Mouse (Mus musculus): ENCODE measurements at regions not wholly inside any gene's neighbourhood (a gene's known extent, or its start where the extent isn't known, plus 50 kb on each side); places are given as distances from the start of the nearest gene placed in this dataset.

- WGBS: 72% methylated on average over 2 of the region's 2 CpGs
- ATAC-seq: no peak
- no peaks in the 10 kb centered on the region for H3K27me3 ChIP-seq (replicated peaks; ENCODE audit: control insufficient read depth, insufficient read depth, low read length)
Measured at GRCm38 (mm10) chr10:51278195-51278594, 202.2 kb upstream of the Gm49339 start.

GRCm38 (mm10) chr10:51282451-51282850, 198.0 kb upstream of the Gm49339 start:
- H3K4me1 ChIP-seq (replicated peaks; ENCODE audit: control insufficient read depth, insufficient read depth, low read length): no peaks in the 10 kb centered on the region
- no peak overlapping the region for H3K9ac ChIP-seq (replicated peaks; ENCODE audit: low read depth, low read length)
- no peak for ATAC-seq
- no peak overlapping the region for H3K4me3 ChIP-seq (replicated peaks; ENCODE audit: low read length)
- H3K27ac ChIP-seq (ENCODE audit: low read length): no peak overlapping the region
- H3K36me3 ChIP-seq (ENCODE audit: control insufficient read depth, insufficient read depth): no peaks in the 10 kb centered on the region
- H3K9me3 ChIP-seq (ENCODE audit: control insufficient read depth, low read length): no peaks in the 10 kb centered on the region
- 14% methylated on average over 1 of the region's 1 CpGs for WGBS
- no peak overlapping the region for H3K4me2 ChIP-seq (ENCODE audit: low read length)
- H3K27me3 ChIP-seq (replicated peaks; ENCODE audit: control insufficient read depth, insufficient read depth, low read length): no peaks in the 10 kb centered on the region

More at GRCm38 (mm10) chr10:51278195-51278594, 202.2 kb upstream of the Gm49339 start:
- Histone ChIP-seq H3K9ac (replicated peaks; ENCODE audit: low read depth, low read length) (no peak overlapping the region), H3K9me3 (ENCODE audit: control insufficient read depth, low read length) (no peaks in the 10 kb centered on the region), H3K36me3 (ENCODE audit: control insufficient read depth, insufficient read depth) (no peaks in the 10 kb centered on the region), H3K4me2 (ENCODE audit: low read length) (no peak overlapping the region), H3K27ac (ENCODE audit: low read length) (no peak overlapping the region), H3K4me1 (replicated peaks; ENCODE audit: control insufficient read depth, insufficient read depth, low read length) (no peaks in the 10 kb centered on the region), H3K4me3 (replicated peaks; ENCODE audit: low read length) (no peak overlapping the region)

GRCm38 (mm10) chr10:51284538-51284937, 195.9 kb upstream of the Gm49339 start:
- H3K4me3 ChIP-seq (replicated peaks; ENCODE audit: low read length): no peak overlapping the region
- H3K36me3 ChIP-seq (ENCODE audit: control insufficient read depth, insufficient read depth): no peaks in the 10 kb centered on the region
- H3K9me3 ChIP-seq (ENCODE audit: control insufficient read depth, low read length): no peaks in the 10 kb centered on the region
- no peak overlapping the region for H3K9ac ChIP-seq (replicated peaks; ENCODE audit: low read depth, low read length)
- no peaks in the 10 kb centered on the region for H3K4me1 ChIP-seq (replicated peaks; ENCODE audit: control insufficient read depth, insufficient read depth, low read length)
- no peak; the same call in 1 of the 2 replicates for ATAC-seq
- no peak overlapping the region for H3K4me2 ChIP-seq (ENCODE audit: low read length)
- no peak overlapping the region for H3K27ac ChIP-seq (ENCODE audit: low read length)
- H3K27me3 ChIP-seq (replicated peaks; ENCODE audit: control insufficient read depth, insufficient read depth, low read length): no peaks in the 10 kb centered on the region

GRCm38 (mm10) chr10:51287852-51288251, 192.6 kb upstream of the Gm49339 start:
- Histone ChIP-seq H3K4me1 (replicated peaks; ENCODE audit: control insufficient read depth, insufficient read depth, low read length) (no peaks in the 10 kb centered on the region), H3K4me3 (replicated peaks; ENCODE audit: low read length) (no peak overlapping the region), H3K9me3 (ENCODE audit: control insufficient read depth, low read length) (no peaks in the 10 kb centered on the region), H3K9ac (replicated peaks; ENCODE audit: low read depth, low read length) (no peak overlapping the region), H3K27ac (ENCODE audit: low read length) (no peak overlapping the region), H3K27me3 (replicated peaks; ENCODE audit: control insufficient read depth, insufficient read depth, low read length) (no peaks in the 10 kb centered on the region), H3K36me3 (ENCODE audit: control insufficient read depth, insufficient read depth) (no peaks in the 10 kb centered on the region), H3K4me2 (ENCODE audit: low read length) (no peak overlapping the region)
- 55% methylated on average over 4 of the region's 4 CpGs for WGBS
- no peak for ATAC-seq

- WGBS: 31% methylated on average over 5 of the region's 5 CpGs
- Histone ChIP-seq H3K27ac (ENCODE audit: low read length) (no peak overlapping the region), H3K27me3 (replicated peaks; ENCODE audit: control insufficient read depth, insufficient read depth, low read length) (no peaks in the 10 kb centered on the region), H3K4me2 (ENCODE audit: low read length) (no peak overlapping the region), H3K4me3 (replicated peaks; ENCODE audit: low read length) (no peak overlapping the region), H3K4me1 (replicated peaks; ENCODE audit: control insufficient read depth, insufficient read depth, low read length) (no peaks in the 10 kb centered on the region), H3K9ac (replicated peaks; ENCODE audit: low read depth, low read length) (no peak overlapping the region), H3K36me3 (ENCODE audit: control insufficient read depth, insufficient read depth) (no peaks in the 10 kb centered on the region), H3K9me3 (ENCODE audit: control insufficient read depth, low read length) (no peaks in the 10 kb centered on the region)
- ATAC-seq: peak; percentile 95
Measured at GRCm38 (mm10) chr10:51291412-51292207, 188.8 kb upstream of the Gm49339 start.

- Histone ChIP-seq H3K4me3 (replicated peaks; ENCODE audit: low read length) (no peak overlapping the region), H3K27me3 (replicated peaks; ENCODE audit: control insufficient read depth, insufficient read depth, low read length) (no peaks in the 10 kb centered on the region), H3K36me3 (ENCODE audit: control insufficient read depth, insufficient read depth) (no peaks in the 10 kb centered on the region), H3K9me3 (ENCODE audit: control insufficient read depth, low read length) (no peaks in the 10 kb centered on the region), H3K4me1 (replicated peaks; ENCODE audit: control insufficient read depth, insufficient read depth, low read length) (no peaks in the 10 kb centered on the region), H3K4me2 (ENCODE audit: low read length) (no peak overlapping the region), H3K9ac (replicated peaks; ENCODE audit: low read depth, low read length) (no peak overlapping the region), H3K27ac (ENCODE audit: low read length) (no peak overlapping the region)
- ATAC-seq: no peak
Measured at GRCm38 (mm10) chr10:51312814-51313213, 167.6 kb upstream of the Gm49339 start.

GRCm38 (mm10) chr10:51320207-51320606, 160.2 kb upstream of the Gm49339 start:
- H3K4me3 ChIP-seq (replicated peaks; ENCODE audit: low read length): no peak overlapping the region
- WGBS: 70% methylated on average over 2 of the region's 2 CpGs
- H3K27ac ChIP-seq (ENCODE audit: low read length): no peak overlapping the region
- no peaks in the 10 kb centered on the region for H3K27me3 ChIP-seq (replicated peaks; ENCODE audit: control insufficient read depth, insufficient read depth, low read length)
- ATAC-seq: no peak
- no peaks in the 10 kb centered on the region for H3K36me3 ChIP-seq (ENCODE audit: control insufficient read depth, insufficient read depth)
- no peak overlapping the region for H3K4me2 ChIP-seq (ENCODE audit: low read length)
- no peaks in the 10 kb centered on the region for H3K9me3 ChIP-seq (ENCODE audit: control insufficient read depth, low read length)
- H3K9ac ChIP-seq (replicated peaks; ENCODE audit: low read depth, low read length): no peak overlapping the region
- no peaks in the 10 kb centered on the region for H3K4me1 ChIP-seq (replicated peaks; ENCODE audit: control insufficient read depth, insufficient read depth, low read length)

GRCm38 (mm10) chr10:51328772-51329171, 151.6 kb upstream of the Gm49339 start:
- no peak overlapping the region for H3K9ac ChIP-seq (replicated peaks; ENCODE audit: low read depth, low read length)
- no peaks in the 10 kb centered on the region for H3K27me3 ChIP-seq (replicated peaks; ENCODE audit: control insufficient read depth, insufficient read depth, low read length)
- WGBS: 82% methylated on average over 4 of the region's 4 CpGs
- no peak for ATAC-seq
- no peak overlapping the region for H3K4me3 ChIP-seq (replicated peaks; ENCODE audit: low read length)
- H3K27ac ChIP-seq (ENCODE audit: low read length): no peak overlapping the region
- H3K4me1 ChIP-seq (replicated peaks; ENCODE audit: control insufficient read depth, insufficient read depth, low read length): no peaks in the 10 kb centered on the region
- H3K36me3 ChIP-seq (ENCODE audit: control insufficient read depth, insufficient read depth): no peaks in the 10 kb centered on the region
- H3K4me2 ChIP-seq (ENCODE audit: low read length): no peak overlapping the region
- H3K9me3 ChIP-seq (ENCODE audit: control insufficient read depth, low read length): no peaks in the 10 kb centered on the region

- Histone ChIP-seq H3K4me3 (replicated peaks; ENCODE audit: low read length) (no peak overlapping the region), H3K9ac (replicated peaks; ENCODE audit: low read depth, low read length) (no peak overlapping the region), H3K36me3 (ENCODE audit: control insufficient read depth, insufficient read depth) (no peaks in the 10 kb centered on the region), H3K27ac (ENCODE audit: low read length) (no peak overlapping the region), H3K4me2 (ENCODE audit: low read length) (no peak overlapping the region), H3K4me1 (replicated peaks; ENCODE audit: control insufficient read depth, insufficient read depth, low read length) (no peaks in the 10 kb centered on the region), H3K27me3 (replicated peaks; ENCODE audit: control insufficient read depth, insufficient read depth, low read length) (no peaks in the 10 kb centered on the region), H3K9me3 (ENCODE audit: control insufficient read depth, low read length) (no peaks in the 10 kb centered on the region)
- 95% methylated on average over 2 of the region's 2 CpGs for WGBS
- no peak for ATAC-seq
Measured at GRCm38 (mm10) chr10:51329386-51329785, 151.0 kb upstream of the Gm49339 start.

Data from forebrain, embryonic 16.5 days (tissue).